Mouse (Mus musculus) neural tube, embryonic 11.5 days (tissue): ENCODE data around the gene Itga1. TPM values are rescaled to one million over a fixed set of nuclear protein-coding genes. Genes with fewer than 3 reads are reported as not detected.

Experiments used
- ATAC-seq: fragments of 200-750 bp; cut with Nextera tagmentation; 2 replicates; pipeline ENCODE4 v1.8.0; 2017; ENCODE audit warnings: moderate number of reproducible peaks, mild to moderate bottlenecking, moderate TSS enrichment, moderate library complexity; ENCODE audit not compliant: insufficient read depth, low FRiP score, low TSS enrichment
- DNase-seq: peaks from one replicate; pipeline ENCODE4 v3.0.0-alpha.2; 2015; ENCODE audit warnings: low spot score
- H3K27ac ChIP-seq: fragments of 300-500 bp; sonication (generic); 2 replicates; pipeline ENCODE4 v1.5.1; 2014; ENCODE audit warnings: low read depth, mild to moderate bottlenecking, low read length
- H3K27me3 ChIP-seq: fragments of 300-500 bp; sonication (generic); 2 replicates; pipeline ENCODE4 v1.6.1; 2014; ENCODE audit warnings: mild to moderate bottlenecking, low read length, mixed read lengths; ENCODE audit not compliant: control insufficient read depth, insufficient read depth
- H3K36me3 ChIP-seq: fragments of 300-500 bp; sonication (generic); 2 replicates; pipeline ENCODE4 v1.6.1; 2014; ENCODE audit warnings: mild to moderate bottlenecking, low read length, moderate library complexity, mixed read lengths; ENCODE audit not compliant: control insufficient read depth, insufficient read depth
- H3K4me1 ChIP-seq: fragments of 300-500 bp; sonication (generic); 2 replicates; pipeline ENCODE4 v1.6.1; 2014; ENCODE audit warnings: low read length, mixed read lengths; ENCODE audit not compliant: control insufficient read depth, insufficient read depth
- H3K4me2 ChIP-seq: fragments of 300-500 bp; sonication (generic); 2 replicates; pipeline ENCODE4 v1.6.1; 2014; ENCODE audit warnings: low read depth, mild to moderate bottlenecking, moderate library complexity
- H3K4me3 ChIP-seq: fragments of 300-500 bp; sonication (generic); 2 replicates; pipeline ENCODE4 v1.5.1; 2014; ENCODE audit warnings: low read depth, low read length
- H3K9ac ChIP-seq: fragments of 300-500 bp; sonication (generic); 2 replicates; pipeline ENCODE4 v1.6.1; 2014; ENCODE audit warnings: mild to moderate bottlenecking, low read length
- H3K9me3 ChIP-seq: fragments of 300-500 bp; sonication (generic); 2 replicates; pipeline ENCODE4 v1.6.1; 2016; ENCODE audit warnings: low read length; ENCODE audit not compliant: control insufficient read depth
- WGBS: fragments of 180-500 bp; shearing (Covaris S2); extraction: QIAGEN DNeasy Blood & Tissue Kit; methylation state at CpG from one replicate; pipeline ENCODE4 v1.1.7; 2014; 5-methylcytosine and 5-hydroxymethylcytosine counted together
- polyA plus RNA-seq: library from polyadenylated mRNA; unstranded; fragments of >200 nt; fragmentation: Nextera tagmentation; extraction: Ambion mirVana; gene quantifications from 2 replicates; pipeline ENCODE4 v1.2.1, GENCODE M21; 2014

Itga1 gene
- polyA plus RNA-seq: 7.8 TPM in 2 replicates

- Histone ChIP-seq H3K9ac (peak within 1 kb of the TSS; percentile 26), H3K4me3 (peak within 1 kb of the TSS; percentile 50), H3K27me3 (0 out of 2 replicates have a peak, but pooled peaks cover 5% of the 10 kb centered on the region), H3K36me3 (no peaks in the 10 kb centered on the region), H3K9me3 (no peaks in the 10 kb centered on the region), H3K4me1 (peaks cover 2% of the 10 kb centered on the region; the same call in 1 of the 2 replicates), H3K4me2 (peak within 1 kb of the TSS; percentile 86), H3K27ac (peak within 1 kb of the TSS; percentile 5; the same call in 1 of the 2 replicates)
- peak; percentile 78 for DNase-seq
- WGBS: 0% methylated on average over 39 of the region's 39 CpGs
- ATAC-seq: peak; percentile 83
Observed at GRCm38 (mm10) chr13:115101355-115102191, at the start of gene Itga1, which contains the start of gene Gm49395. Gene Itga1, minus strand, starts transcription at chr13:115101964. Gene Gm49395, minus strand, starts transcription at chr13:115101921.

GRCm38 (mm10) chr13:115150602-115151001 lies 48.8 kb upstream of the Itga1 start:
- Histone ChIP-seq H3K36me3 (no peaks in the 10 kb centered on the region), H3K4me2 (no peak overlapping the region), H3K27ac (no peak overlapping the region), H3K4me3 (no peak overlapping the region), H3K27me3 (no peaks in the 10 kb centered on the region), H3K9ac (no peak overlapping the region), H3K9me3 (no peaks in the 10 kb centered on the region), H3K4me1 (no peaks in the 10 kb centered on the region)
- ATAC-seq (no peak), DNase-seq (no peak)
- WGBS: 91% methylated on average over 1 of the region's 1 CpGs

- Histone ChIP-seq H3K4me2 (no peak overlapping the region), H3K9ac (no peak overlapping the region), H3K27me3 (no peaks in the 10 kb centered on the region), H3K36me3 (no peaks in the 10 kb centered on the region), H3K4me3 (no peak overlapping the region), H3K27ac (no peak overlapping the region), H3K9me3 (no peaks in the 10 kb centered on the region), H3K4me1 (no peaks in the 10 kb centered on the region)
- ATAC-seq: no peak
- DNase-seq: no peak
- 88% methylated on average over 6 of the region's 6 CpGs for WGBS
Observed at GRCm38 (mm10) chr13:115149849-115150248, 48.1 kb upstream of the Itga1 start.

GRCm38 (mm10) chr13:115143575-115143974 lies 41.8 kb upstream of the Itga1 start:
- WGBS: 94% methylated on average over 2 of the region's 2 CpGs
- no peak overlapping the region for H3K9ac ChIP-seq
- H3K27me3 ChIP-seq: no peaks in the 10 kb centered on the region
- DNase-seq (no peak), ATAC-seq (no peak)
- H3K4me2 ChIP-seq: no peak overlapping the region
- no peaks in the 10 kb centered on the region for H3K9me3 ChIP-seq
- no peaks in the 10 kb centered on the region for H3K36me3 ChIP-seq
- no peak overlapping the region for H3K27ac ChIP-seq
- H3K4me1 ChIP-seq: no peaks in the 10 kb centered on the region
- no peak overlapping the region for H3K4me3 ChIP-seq

- H3K27me3 ChIP-seq: no peaks in the 10 kb centered on the region
- DNase-seq: no peak
- H3K36me3 ChIP-seq: no peaks in the 10 kb centered on the region
- H3K4me2 ChIP-seq: no peak overlapping the region
- no peak overlapping the region for H3K4me3 ChIP-seq
- no peak for ATAC-seq
- no peak overlapping the region for H3K9ac ChIP-seq
- no peaks in the 10 kb centered on the region for H3K9me3 ChIP-seq
- 84% methylated on average over 3 of the region's 3 CpGs for WGBS
- no peak overlapping the region for H3K27ac ChIP-seq
- no peaks in the 10 kb centered on the region for H3K4me1 ChIP-seq
Observed at GRCm38 (mm10) chr13:115142066-115142465, 40.3 kb upstream of the Itga1 start.

- Histone ChIP-seq H3K9ac (no peak overlapping the region), H3K4me1 (no peaks in the 10 kb centered on the region), H3K4me2 (no peak overlapping the region), H3K27me3 (no peaks in the 10 kb centered on the region), H3K36me3 (no peaks in the 10 kb centered on the region), H3K4me3 (no peak overlapping the region), H3K9me3 (no peaks in the 10 kb centered on the region), H3K27ac (no peak overlapping the region)
- ATAC-seq: no peak
- 89% methylated on average over 7 of the region's 7 CpGs for WGBS
- no peak for DNase-seq
Observed at GRCm38 (mm10) chr13:115138513-115138912, 36.7 kb upstream of the Itga1 start.

- no peaks in the 10 kb centered on the region for H3K27me3 ChIP-seq
Observed at GRCm38 (mm10) chr13:115136761-115137160, 35.0 kb upstream of the Itga1 start.

GRCm38 (mm10) chr13:115132435-115132834 lies 30.7 kb upstream of the Itga1 start:
- H3K36me3 ChIP-seq: no peaks in the 10 kb centered on the region
- H3K9ac ChIP-seq: no peak overlapping the region
- H3K9me3 ChIP-seq: no peaks in the 10 kb centered on the region
- ATAC-seq (no peak), DNase-seq (no peak)
- H3K4me2 ChIP-seq: no peak overlapping the region
- WGBS: 41% methylated on average over 5 of the region's 5 CpGs
- H3K4me3 ChIP-seq: no peak overlapping the region
- H3K4me1 ChIP-seq: no peaks in the 10 kb centered on the region
- no peaks in the 10 kb centered on the region for H3K27me3 ChIP-seq
- H3K27ac ChIP-seq: no peak overlapping the region

More at GRCm38 (mm10) chr13:115136761-115137160, 35.0 kb upstream of the Itga1 start:
- DNase-seq: no peak
- Histone ChIP-seq H3K9me3 (no peaks in the 10 kb centered on the region), H3K36me3 (no peaks in the 10 kb centered on the region), H3K9ac (no peak overlapping the region), H3K27ac (no peak overlapping the region), H3K4me2 (no peak overlapping the region), H3K4me3 (no peak overlapping the region), H3K4me1 (no peaks in the 10 kb centered on the region)
- no peak for ATAC-seq
- WGBS: 95% methylated on average over 3 of the region's 3 CpGs

- Histone ChIP-seq H3K4me2 (no peak overlapping the region), H3K4me1 (no peaks in the 10 kb centered on the region), H3K4me3 (no peak overlapping the region), H3K9ac (no peak overlapping the region), H3K27ac (no peak overlapping the region), H3K9me3 (no peaks in the 10 kb centered on the region), H3K36me3 (no peaks in the 10 kb centered on the region), H3K27me3 (no peaks in the 10 kb centered on the region)
- DNase-seq (no peak), ATAC-seq (no peak)
- WGBS: 79% methylated on average over 3 of the region's 3 CpGs
Observed at GRCm38 (mm10) chr13:115131381-115131780, 29.6 kb upstream of the Itga1 start.
